Mouse (Mus musculus) bone marrow macrophage, adult 2 months (primary cell): Measurements from ENCODE around the gene Fads1. TPM values are rescaled to one million over a fixed set of nuclear protein-coding genes. Genes with fewer than 3 reads are reported as not detected.

Source experiments
- H3K27ac ChIP-seq: 2 replicates; pipeline ENCODE4 v1.5.1; 2012; ENCODE audit warnings: low read depth, low read length; ENCODE audit not compliant: insufficient read depth
- H3K4me1 ChIP-seq: 2 replicates; pipeline ENCODE4 v1.6.1; 2012; ENCODE audit warnings: low read length; ENCODE audit not compliant: control insufficient read depth, insufficient read depth
- H3K4me3 ChIP-seq: 2 replicates; pipeline ENCODE4 v1.5.1; 2012; ENCODE audit warnings: mild to moderate bottlenecking, low read length, moderate library complexity; ENCODE audit not compliant: insufficient read depth
- CTCF ChIP-seq: IDR thresholded peaks from 2 replicates; pipeline ENCODE4 v1.5.1; 2012; ENCODE audit warnings: low read depth, mild to moderate bottlenecking, low read length, moderate library complexity
- POLR2A ChIP-seq: IDR thresholded peaks from 2 replicates; pipeline ENCODE4 v1.6.1; 2012; ENCODE audit warnings: mild to moderate bottlenecking, low read depth, low read length, borderline replicate concordance
- polyA plus RNA-seq: library from polyadenylated mRNA; stranded (reverse); fragments of >200 nt; gene quantifications from 2 replicates; pipeline ENCODE4 v1.2.4, GENCODE M21; 2012; ENCODE audit not compliant: missing spikeins, insufficient read depth, insufficient read length

Gene Fads1
- polyA plus RNA-seq, 1 experiment: 119 TPM

GRCm38 (mm10) chr19:10174956-10175355, 7.7 kb upstream of the Fads1 start:
- TF ChIP-seq CTCF (no peak), POLR2A (no peak)
- Histone ChIP-seq H3K4me3 (no peak overlapping the region), H3K4me1 (peaks cover 42% of the 10 kb centered on the region), H3K27ac (no peak overlapping the region)

DNA sequence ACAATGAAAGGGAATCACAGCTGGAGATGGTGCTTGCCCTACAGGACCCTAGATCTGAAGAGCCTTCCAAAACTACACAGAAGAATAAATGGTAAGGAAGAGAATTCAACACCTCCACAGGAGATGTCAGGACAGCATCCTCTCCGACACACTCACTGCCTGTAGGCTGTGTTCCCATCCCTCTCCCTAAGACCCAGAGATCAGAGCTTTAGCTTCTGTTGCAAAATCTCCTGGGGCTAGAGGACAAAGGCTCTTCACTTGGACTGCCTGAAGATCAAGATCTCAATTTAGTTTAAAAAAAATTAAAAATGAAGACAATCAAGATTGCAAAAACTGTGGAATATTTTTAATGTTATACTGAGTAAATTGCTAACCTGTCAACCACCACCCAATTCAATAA, 6.2 kb upstream of the Fads1 start:
- TF ChIP-seq CTCF: no peak
- no peak for TF ChIP-seq POLR2A
- Histone ChIP-seq H3K4me3 (no peak overlapping the region), H3K4me1 (peaks cover 32% of the 10 kb centered on the region)

DNA sequence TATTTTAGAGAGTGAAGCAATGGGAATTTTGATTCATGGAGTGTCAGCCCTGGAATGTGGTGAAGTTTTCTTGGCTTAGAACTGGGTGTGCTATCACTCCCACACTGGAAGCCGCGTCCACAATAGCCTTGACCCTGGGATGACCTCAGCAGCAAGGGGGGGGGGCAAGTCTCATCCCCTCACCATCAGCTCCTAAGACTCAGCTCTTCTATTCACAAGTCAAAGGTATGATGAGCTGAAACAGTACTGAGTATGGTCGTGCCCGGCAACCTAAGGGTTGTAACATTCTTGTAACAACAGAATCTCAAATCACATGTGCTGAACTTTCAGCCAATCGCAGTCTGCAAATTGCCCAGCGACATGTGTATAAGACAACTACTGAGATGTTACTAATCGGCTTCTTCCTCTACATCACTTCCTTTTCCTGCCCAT, 5.7 kb upstream of the Fads1 start:
- no peak for TF ChIP-seq CTCF
- Histone ChIP-seq H3K4me3 (no peak overlapping the region), H3K4me1 (peaks cover 30% of the 10 kb centered on the region), H3K27ac (no peak overlapping the region)

More for the DNA sequence above, 6.2 kb upstream of the Fads1 start:
- H3K27ac ChIP-seq: no peak overlapping the region

DNA sequence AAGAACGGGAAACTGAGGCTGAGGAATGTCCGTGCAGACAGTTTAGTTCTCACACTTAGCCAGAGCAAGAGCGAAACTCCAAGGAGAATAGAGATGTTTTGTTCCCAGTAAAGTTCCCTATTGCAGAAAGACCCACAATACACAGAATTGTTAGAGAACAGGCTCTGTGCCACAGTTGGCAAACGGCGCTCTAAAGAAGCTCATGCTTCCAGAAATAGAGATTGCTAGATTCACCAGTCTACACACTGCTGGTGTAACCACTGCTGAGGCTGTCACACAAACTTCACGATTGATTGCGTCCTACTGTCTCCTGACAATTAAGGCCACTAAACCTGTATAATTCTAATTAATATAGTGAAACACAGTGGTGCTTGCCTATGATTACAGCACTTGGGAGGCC, 1.5 kb upstream of the Fads1 start:
- Histone ChIP-seq H3K4me1 (peaks cover 18% of the 10 kb centered on the region), H3K27ac (no peak overlapping the region), H3K4me3 (no peak overlapping the region)
- TF ChIP-seq POLR2A (no peak), CTCF (no peak)

- Histone ChIP-seq H3K27ac (peak overlapping the region; percentile 51), H3K4me3 (peak overlapping the region; percentile 99), H3K4me1 (peaks cover 15% of the 10 kb centered on the region)
- TF ChIP-seq CTCF: no peak
- TF ChIP-seq POLR2A: no peak
Measured at GRCm38 (mm10) chr19:10182142-10182541, 546 bp upstream of the Fads1 start.

DNA sequence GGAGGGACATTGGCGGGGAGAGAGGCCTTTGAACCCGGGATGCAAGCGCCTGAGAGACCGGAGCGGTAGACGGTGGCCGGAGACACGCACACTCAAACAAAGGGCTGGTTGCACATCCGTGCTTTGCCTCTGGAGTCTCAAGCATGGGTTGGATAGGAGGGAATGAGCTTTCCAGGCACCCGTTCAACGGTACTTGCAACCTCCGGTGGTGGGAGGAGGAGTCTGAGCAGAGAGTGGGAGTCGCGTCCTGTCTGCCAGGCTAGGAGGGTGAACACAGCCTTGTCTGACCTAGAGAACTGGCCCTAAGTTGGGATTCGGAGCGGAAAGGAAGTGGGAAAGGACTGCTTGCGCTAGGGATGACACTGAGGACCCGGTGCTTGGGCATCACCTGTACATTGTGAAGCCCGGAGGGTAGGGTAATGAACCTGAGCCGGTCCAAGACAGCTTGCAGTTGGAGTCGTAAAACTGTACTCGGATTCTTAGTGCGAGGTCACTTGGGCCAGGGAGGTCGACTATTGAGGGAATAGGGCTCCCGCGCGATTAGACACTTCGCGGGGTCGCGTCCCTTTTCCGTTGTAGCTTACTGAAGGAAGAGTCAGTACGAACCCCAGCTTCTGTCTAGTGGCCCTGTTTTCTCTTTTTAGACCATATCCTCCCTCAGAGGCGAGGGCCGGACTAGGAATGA, 753 bp downstream of the Fads1 start:
- peaks cover 19% of the 10 kb centered on the region for H3K4me1 ChIP-seq
- H3K27ac ChIP-seq: peak overlapping the region; percentile 75
- H3K4me3 ChIP-seq: peak overlapping the region; percentile 99
- no peak for TF ChIP-seq CTCF
- TF ChIP-seq POLR2A: no peak

DNA sequence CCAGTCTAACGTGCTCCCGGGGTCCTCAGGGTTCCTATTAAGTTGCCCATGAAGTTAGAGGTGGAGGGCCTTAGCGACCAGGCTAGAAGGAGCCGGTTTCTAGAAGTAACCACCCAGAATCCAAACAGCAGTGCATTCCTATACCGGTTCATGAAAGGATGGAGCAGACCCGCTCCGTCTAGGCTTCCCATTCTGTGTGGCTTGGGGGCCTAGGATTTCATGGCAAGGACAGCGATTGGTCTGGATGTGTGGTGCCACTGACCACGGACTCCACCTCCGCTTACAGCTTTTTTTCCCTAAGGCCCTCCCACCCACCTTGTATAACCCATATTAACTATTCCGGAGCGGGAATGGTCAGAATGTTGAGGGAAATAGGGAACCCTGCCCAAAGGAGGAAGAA, 1.4 kb downstream of the Fads1 start:
- no peak for TF ChIP-seq CTCF
- no peak for TF ChIP-seq POLR2A
- H3K4me3 ChIP-seq: peak overlapping the region; percentile 99
- peak overlapping the region; percentile 75 for H3K27ac ChIP-seq
- peaks cover 22% of the 10 kb centered on the region for H3K4me1 ChIP-seq

DNA sequence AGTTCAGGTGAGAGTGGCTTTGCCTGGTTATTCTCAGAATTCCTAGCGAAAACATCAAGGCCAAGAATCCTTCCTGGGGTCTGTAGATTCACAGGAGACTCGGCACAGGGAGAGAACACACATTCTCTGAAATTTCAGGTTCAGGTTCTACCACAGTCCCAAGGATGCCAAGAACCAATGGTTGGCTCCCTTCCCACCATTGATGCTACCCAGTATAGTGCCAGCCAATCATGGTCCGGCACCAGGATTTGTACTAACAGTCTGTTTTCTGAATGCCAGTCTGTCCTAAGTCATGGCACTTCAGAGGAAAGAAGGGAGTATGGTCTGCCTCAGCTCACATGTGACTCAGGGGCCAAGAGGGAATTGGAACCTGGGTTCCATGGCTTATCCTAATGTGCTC, 3.2 kb downstream of the Fads1 start:
- Histone ChIP-seq H3K4me1 (peaks cover 32% of the 10 kb centered on the region), H3K4me3 (no peak overlapping the region), H3K27ac (no peak overlapping the region)
- TF ChIP-seq CTCF (no peak), POLR2A (no peak)

GRCm38 (mm10) chr19:10186569-10186968, 3.9 kb downstream of the Fads1 start:
- no peak for TF ChIP-seq POLR2A
- TF ChIP-seq CTCF: no peak
- no peak overlapping the region for H3K27ac ChIP-seq
- peaks cover 37% of the 10 kb centered on the region for H3K4me1 ChIP-seq
- H3K4me3 ChIP-seq: no peak overlapping the region

DNA sequence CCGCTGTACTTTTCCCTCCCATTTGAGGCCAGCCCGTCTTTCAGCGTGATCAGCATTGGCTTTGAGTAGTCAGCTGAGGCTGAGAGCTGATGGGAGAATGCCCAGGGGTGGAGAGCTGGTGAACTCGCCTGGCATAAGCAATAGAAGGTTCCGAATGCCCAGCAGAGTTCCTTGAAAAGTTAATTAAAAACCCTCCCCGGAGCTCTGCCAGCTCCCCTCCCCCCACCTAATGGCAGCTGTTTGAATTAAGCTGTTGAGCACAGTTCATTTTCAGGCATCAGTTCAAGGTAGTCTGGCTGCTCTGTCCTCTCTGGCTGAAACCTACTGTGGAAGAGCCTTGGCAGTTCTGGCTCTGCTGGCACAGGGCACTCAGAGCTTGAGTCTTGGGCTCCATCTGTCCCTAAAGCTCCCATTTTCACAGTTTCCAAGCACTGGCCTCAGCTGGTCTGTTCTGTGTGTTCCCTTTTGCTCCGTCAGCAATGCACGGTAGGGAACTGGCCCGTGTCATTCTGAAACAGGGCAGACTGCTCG, 5.7 kb downstream of the Fads1 start:
- no peak for TF ChIP-seq POLR2A
- TF ChIP-seq CTCF: no peak
- Histone ChIP-seq H3K4me3 (no peak overlapping the region), H3K4me1 (peaks cover 37% of the 10 kb centered on the region), H3K27ac (no peak overlapping the region)

DNA sequence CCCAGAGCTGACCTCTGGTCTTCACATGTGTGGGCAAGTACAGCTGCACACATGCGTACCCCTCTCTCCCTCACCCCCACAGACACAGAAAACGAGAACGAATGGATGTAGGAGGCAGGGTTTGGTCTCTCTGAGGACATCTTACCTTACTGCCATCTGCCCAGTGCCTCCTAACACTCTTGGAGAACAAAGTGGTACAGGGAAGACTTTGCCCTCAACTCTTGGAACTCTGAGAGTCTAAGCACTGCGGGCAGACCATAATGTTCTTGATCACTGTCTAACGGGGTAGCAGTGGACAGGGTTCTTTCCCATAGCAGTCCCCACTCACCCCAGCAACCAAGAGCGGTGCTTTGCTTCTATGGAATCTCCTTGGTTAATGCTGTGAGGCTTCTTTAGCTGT, 6.3 kb downstream of the Fads1 start:
- no peak for TF ChIP-seq POLR2A
- no peak for TF ChIP-seq CTCF
- H3K4me1 ChIP-seq: peaks cover 37% of the 10 kb centered on the region

More for the DNA sequence above, 6.3 kb downstream of the Fads1 start:
- no peak overlapping the region for H3K4me3 ChIP-seq
- no peak overlapping the region for H3K27ac ChIP-seq
